Mouse (Mus musculus): ENCODE measurements at regions not wholly inside any gene's neighbourhood (a gene's known extent, or its start where the extent isn't known, plus 50 kb on each side); places are given as distances from the start of the nearest gene placed in this dataset.
A peak's percentile ranks its signal among the peaks of the same experiment; 100 is the strongest.

GRCm38 (mm10) chr3:53393945-53394344, 69.2 kb downstream of the Nhlrc3 start:
- no peak for DNase-seq

GRCm38 (mm10) chr3:53381704-53382581, 81.2 kb downstream of the Nhlrc3 start:
- no peak for DNase-seq

- DNase-seq, result no peak
These were observed 83.5 kb downstream of the Nhlrc3 start for GRCm38 (mm10) chr3:53379519-53380181.

GRCm38 (mm10) chr3:53376864-53377447, 86.2 kb downstream of the Nhlrc3 start:
- no peak for DNase-seq

- DNase-seq, result no peak
These were observed 90.2 kb downstream of the Nhlrc3 start for GRCm38 (mm10) chr3:53372887-53373286.

GRCm38 (mm10) chr3:53371910-53372309, 91.2 kb downstream of the Nhlrc3 start:
- DNase-seq, result peak; percentile 42

- DNase-seq, result no peak
These were observed 101.9 kb downstream of the Nhlrc3 start for GRCm38 (mm10) chr3:53361202-53361601.

- DNase-seq, result no peak
These were observed 109.4 kb downstream of the Nhlrc3 start for GRCm38 (mm10) chr3:53353693-53354092.

GRCm38 (mm10) chr3:53353282-53353681, 109.8 kb downstream of the Nhlrc3 start:
- no peak for DNase-seq

GRCm38 (mm10) chr3:53343638-53344037, 119.5 kb downstream of the Nhlrc3 start:
- DNase-seq, result no peak

- no peak for DNase-seq
These were observed 121.6 kb downstream of the Nhlrc3 start for GRCm38 (mm10) chr3:53341304-53342206.

GRCm38 (mm10) chr3:53338571-53338970, 124.6 kb downstream of the Nhlrc3 start:
- DNase-seq, result no peak

GRCm38 (mm10) chr3:53334051-53334450, 129.1 kb downstream of the Nhlrc3 start:
- DNase-seq, result no peak

- peak; percentile 70 for DNase-seq
These were observed 133.6 kb downstream of the Nhlrc3 start for GRCm38 (mm10) chr3:53329528-53329927.

- DNase-seq, result no peak
These were observed 135.7 kb downstream of the Nhlrc3 start for GRCm38 (mm10) chr3:53327424-53327823.

GRCm38 (mm10) chr3:53326967-53327366, 136.2 kb downstream of the Nhlrc3 start:
- DNase-seq, result no peak

GRCm38 (mm10) chr3:53325080-53325479, 138.1 kb downstream of the Nhlrc3 start:
- DNase-seq, result no peak

- no peak for DNase-seq
These were observed 138.7 kb downstream of the Nhlrc3 start for GRCm38 (mm10) chr3:53324386-53324785.

- no peak for DNase-seq
These were observed 147.7 kb downstream of the Nhlrc3 start for GRCm38 (mm10) chr3:53315449-53315848.

Measured in right cerebral cortex, postnatal 4 days (tissue).